Mouse (Mus musculus) myocyte (in vitro differentiated cells): ENCODE results near the gene Ifna2.

ENCODE experiments used
- CEBPB ChIP-seq: IDR thresholded peaks from 2 replicates; pipeline ENCODE4 v1.6.1; 2011; ENCODE audit warnings: mild to moderate bottlenecking, moderate library complexity; ENCODE audit not compliant: poor library complexity, insufficient read depth, severe bottlenecking
- POLR2A ChIP-seq: IDR thresholded peaks from one replicate; pipeline ENCODE4 v1.6.1; 2011; ENCODE audit warnings: low read depth, mild to moderate bottlenecking, control low read depth, moderate library complexity; ENCODE audit not compliant: insufficient read length

DNA sequence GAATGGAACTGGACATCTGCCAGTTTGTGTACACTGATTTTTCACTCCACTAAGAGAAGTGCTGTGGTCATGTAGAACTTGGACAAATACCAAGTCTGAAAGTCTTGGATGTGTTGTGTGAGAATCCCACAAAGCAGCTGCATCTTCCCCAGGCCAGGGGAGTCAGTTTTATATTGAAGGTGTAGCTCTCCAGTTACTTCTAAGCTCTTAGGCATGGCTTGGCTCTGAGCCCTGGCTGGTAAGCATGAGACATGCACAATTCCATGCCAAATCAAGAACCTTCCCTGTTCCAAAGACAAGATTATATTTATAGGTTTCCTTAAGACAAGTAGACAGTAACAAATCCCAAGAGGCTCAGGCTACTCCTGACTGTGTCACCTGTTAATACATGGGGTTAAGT, 31.3 kb upstream of the Ifna2 start:
- TF ChIP-seq POLR2A (no peak), CEBPB (no peak)
